In the genomic region with DNA sequence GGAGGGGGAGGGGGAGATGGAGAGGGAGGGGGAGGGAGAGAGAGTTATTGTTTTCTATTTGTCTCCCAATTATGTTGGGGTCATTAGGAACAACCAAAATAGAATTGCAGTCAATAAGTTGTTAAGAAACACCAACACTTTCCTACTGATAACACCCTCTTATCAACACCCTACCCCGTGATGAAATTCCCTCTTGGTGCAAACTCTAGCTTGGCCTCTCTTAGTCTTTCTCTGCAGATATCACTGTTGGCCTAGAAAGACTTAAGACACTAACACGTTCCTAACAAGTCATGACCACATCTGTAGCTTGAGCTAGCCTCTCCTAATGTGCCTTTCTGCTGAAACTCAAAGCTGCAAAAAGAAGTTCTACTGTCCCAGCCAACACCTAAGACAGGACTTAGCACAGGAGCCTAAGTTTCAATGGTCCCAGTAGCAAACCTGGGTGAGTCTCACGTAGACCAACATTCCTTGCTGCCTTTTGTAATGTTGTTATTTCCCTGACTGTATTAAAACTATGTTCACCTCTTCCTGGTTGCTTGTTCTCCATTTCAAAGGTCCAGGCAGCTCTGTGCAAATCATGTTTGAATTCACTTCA, we compare ENCODE assay signal across 12 mouse cellular contexts. TPM values are rescaled to one million over a fixed set of nuclear protein-coding genes. Genes with fewer than 3 reads are reported as not detected.
DNase-seq lines count a peak whose midpoint lies in the region; ATAC-seq lines count a peak whose summit lies in the region.
"Had no signal": no experiment of that assay in that cellular context is flagged by ENCODE, and none has a peak within 500 bp of the region (broad histone marks: within the 10 kb centered on the region; RNA-seq: fewer than 3 reads in every experiment).

No protein-coding gene starts in this region.

- no peaks in the 10 kb centered on the region for H3K4me1 ChIP-seq in forebrain, embryonic 12.5 days
- H3K4me1 ChIP-seq in forebrain, embryonic 10.5 days: no peaks in the 10 kb centered on the region
- no peaks in the 10 kb centered on the region for H3K4me1 ChIP-seq in neural tube, embryonic 12.5 days
- H3K4me1 ChIP-seq: embryonic facial prominence, embryonic 12.5 days had no signal

- H3K4me3 ChIP-seq in forebrain, embryonic 12.5 days (replicated peaks): no peak overlapping the region
- no peak overlapping the region for H3K4me3 ChIP-seq in forebrain, embryonic 10.5 days
- no peak overlapping the region for H3K4me3 ChIP-seq in neural tube, embryonic 12.5 days
- H3K4me3 ChIP-seq: embryonic facial prominence, embryonic 12.5 days; layer of hippocampus, adult 2 months had no signal

- ATAC-seq in forebrain, embryonic 12.5 days (ENCODE audit: low FRiP score): peak; percentile 42; the same call in 1 of the 2 replicates
- peak; percentile 38; the same call in 1 of the 2 replicates for ATAC-seq in neural tube, embryonic 12.5 days (ENCODE audit: low FRiP score, low read depth)
- peak; percentile 12 for ATAC-seq in megakaryocyte, adult 5-6 weeks (ENCODE audit: poor library complexity, severe bottlenecking)

- no peaks in the 10 kb centered on the region for H3K27me3 ChIP-seq in forebrain, embryonic 12.5 days
- no peaks in the 10 kb centered on the region for H3K27me3 ChIP-seq in forebrain, embryonic 10.5 days (ENCODE audit: poor library complexity, severe bottlenecking)
- no peaks in the 10 kb centered on the region for H3K27me3 ChIP-seq in neural tube, embryonic 12.5 days (replicated peaks)
- H3K27me3 ChIP-seq: embryonic facial prominence, embryonic 12.5 days had no signal

- no peak overlapping the region for H3K9ac ChIP-seq in forebrain, embryonic 12.5 days
- no peak overlapping the region for H3K9ac ChIP-seq in neural tube, embryonic 12.5 days
- H3K9ac ChIP-seq: embryonic facial prominence, embryonic 12.5 days had no signal

- no peaks in the 10 kb centered on the region for H3K36me3 ChIP-seq in forebrain, embryonic 12.5 days (replicated peaks)
- H3K36me3 ChIP-seq in forebrain, embryonic 10.5 days (replicated peaks): no peaks in the 10 kb centered on the region
- H3K36me3 ChIP-seq in neural tube, embryonic 12.5 days: no peaks in the 10 kb centered on the region
- H3K36me3 ChIP-seq: embryonic facial prominence, embryonic 12.5 days had no signal

- H3K9me3 ChIP-seq in forebrain, embryonic 12.5 days: no peaks in the 10 kb centered on the region
- no peaks in the 10 kb centered on the region for H3K9me3 ChIP-seq in forebrain, embryonic 10.5 days
- H3K9me3 ChIP-seq in neural tube, embryonic 12.5 days: no peaks in the 10 kb centered on the region
- H3K9me3 ChIP-seq: embryonic facial prominence, embryonic 12.5 days had no signal

- no peak overlapping the region for H3K4me2 ChIP-seq in forebrain, embryonic 12.5 days
- H3K4me2 ChIP-seq in neural tube, embryonic 12.5 days (replicated peaks): no peak overlapping the region
- H3K4me2 ChIP-seq: embryonic facial prominence, embryonic 12.5 days had no signal

- 91% methylated on average over 3 of the region's 3 CpGs for whole genome bisulfite sequencing in forebrain, embryonic 12.5 days
- 93% methylated on average over 3 of the region's 3 CpGs for WGBS in forebrain, embryonic 10.5 days
- 92% methylated on average over 3 of the region's 3 CpGs for WGBS in neural tube, embryonic 12.5 days

- no peak for DNase-seq in forebrain, embryonic 10.5 days (ENCODE audit: extremely low spot score, low spot score)
- no peak for DNase-seq in neural tube, embryonic 10.5 days (ENCODE audit: extremely low spot score, low spot score)
- no peak for DNase-seq in kidney, adult 11 months
- DNase-seq in kidney, adult 18-20 months: no peak
- no peak for DNase-seq in layer of hippocampus, adult 18-20 months (ENCODE audit: low spot score in 2 of 2)
- DNase-seq: gastrocnemius, postnatal 14 days had no signal

- no peak overlapping the region for H3K27ac ChIP-seq in forebrain, embryonic 12.5 days
- no peak overlapping the region for H3K27ac ChIP-seq in forebrain, embryonic 10.5 days
- no peak overlapping the region for H3K27ac ChIP-seq in neural tube, embryonic 12.5 days
- H3K27ac ChIP-seq: embryonic facial prominence, embryonic 12.5 days; layer of hippocampus, adult 2 months had no signal

RNA-seq across cellular contexts. Expression of a gene that starts 11.1 kb away (rescaled TPM):
- 0.09 TPM in 1 of 2 replicates, not detected in the other for polyA plus RNA-seq in forebrain, embryonic 12.5 days (2016; fragmentation: Nextera tagmentation; extraction: Ambion mirVana)
- 0.14 and 0.17 TPM in 2 replicates for polyA plus RNA-seq in forebrain, embryonic 10.5 days (2016; fragmentation: Nextera tagmentation; extraction: Ambion mirVana)
- polyA plus RNA-seq in neural tube, embryonic 12.5 days (2016; fragmentation: Nextera tagmentation; extraction: Ambion mirVana): 0.15 TPM in 1 of 2 replicates, not detected in the other
- total RNA-seq in megakaryocyte, adult 5-6 weeks (2015): 285 and 298 TPM in 2 replicates
- 47.4 and 48.4 TPM in 2 replicates for total RNA-seq in megakaryocyte, adult 5-6 weeks (2017)
- not detected for total RNA-seq in layer of hippocampus, adult 18-20 months (2021)
- total RNA-seq: heart, postnatal 14 days; layer of hippocampus, adult 2 months had no signal

RNA-seq across cellular contexts. Expression of a gene that starts 26.8 kb away (rescaled TPM):
- 103 and 106 TPM in 2 replicates for polyA plus RNA-seq in forebrain, embryonic 12.5 days (2016; fragmentation: Nextera tagmentation; extraction: Ambion mirVana)
- 44.6 and 45.7 TPM in 2 replicates for polyA plus RNA-seq in forebrain, embryonic 10.5 days (2016; fragmentation: Nextera tagmentation; extraction: Ambion mirVana)
- polyA plus RNA-seq in neural tube, embryonic 12.5 days (2016; fragmentation: Nextera tagmentation; extraction: Ambion mirVana): 93.3 TPM in 2 replicates
- total RNA-seq in megakaryocyte, adult 5-6 weeks (2015): 2.3 and 3.5 TPM in 2 replicates
- 6.0 and 6.1 TPM in 2 replicates for total RNA-seq in megakaryocyte, adult 5-6 weeks (2017)
- 100 to 1,000 TPM; 243 to 293 TPM for total RNA-seq in layer of hippocampus, adult 18-20 months (2021)
